Mouse (Mus musculus): ENCODE data around the gene Olfr812.
"Not testable (repeated sequence)": the region's sequence is repeated elsewhere in the genome, so short reads cannot be mapped to it uniquely, and the experiment has no call there.

The Olfr812 gene

DNA sequence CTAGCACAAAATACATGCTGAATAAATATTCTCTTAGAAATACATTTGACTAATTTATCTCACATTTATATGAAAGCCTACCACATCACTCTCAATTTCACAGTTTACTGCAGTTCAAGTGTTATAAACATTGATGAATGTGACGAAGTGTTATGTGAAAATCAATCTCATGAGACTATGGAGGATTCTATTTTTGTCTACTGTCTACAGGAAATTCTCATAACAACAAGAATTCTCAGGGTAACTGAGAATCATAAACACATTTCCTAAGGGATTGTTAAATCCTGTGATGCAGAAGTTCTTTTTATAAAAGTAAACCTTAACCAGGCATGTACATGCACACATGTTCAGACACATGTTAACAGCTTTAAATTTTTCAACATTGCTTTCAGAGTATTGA lies at the start of gene Olfr812:
Gene Olfr812, minus strand, starts transcription at position 101 of the 400 bp plus-strand sequence.
- DNase-seq (ENCODE audit: low spot score): no peak

- no peak for DNase-seq (ENCODE audit: low spot score)
Observed at GRCm38 (mm10) chr10:129885934-129886333, 40.0 kb upstream of the Olfr812 start.

GRCm38 (mm10) chr10:129885496-129885895 lies 39.6 kb upstream of the Olfr812 start:
- DNase-seq (ENCODE audit: low spot score): not testable (repeated sequence)

DNA sequence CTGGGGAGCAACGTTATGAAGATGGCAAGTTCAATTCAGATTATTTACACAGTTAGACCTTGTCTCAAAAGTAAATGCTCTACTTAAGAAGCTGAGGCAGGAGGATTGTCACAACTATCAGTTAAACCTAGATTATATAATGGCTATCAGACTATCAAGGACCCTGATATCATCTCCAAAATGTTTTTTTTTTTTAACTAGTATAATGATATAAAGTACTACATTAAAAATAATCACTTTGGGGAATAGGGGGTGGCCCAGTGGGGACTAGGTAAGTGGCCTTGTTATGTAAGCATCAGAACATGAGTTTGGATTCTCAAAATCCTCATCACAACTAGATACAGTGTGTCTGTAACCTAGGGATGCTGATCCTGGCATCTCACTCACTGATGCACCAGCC lies 33.9 kb upstream of the Olfr812 start, which contains the start of gene Olfr814:
Gene Olfr814, minus strand, starts transcription at position 101 of the 400 bp plus-strand sequence.
- DNase-seq (ENCODE audit: low spot score): not testable (repeated sequence)

DNA sequence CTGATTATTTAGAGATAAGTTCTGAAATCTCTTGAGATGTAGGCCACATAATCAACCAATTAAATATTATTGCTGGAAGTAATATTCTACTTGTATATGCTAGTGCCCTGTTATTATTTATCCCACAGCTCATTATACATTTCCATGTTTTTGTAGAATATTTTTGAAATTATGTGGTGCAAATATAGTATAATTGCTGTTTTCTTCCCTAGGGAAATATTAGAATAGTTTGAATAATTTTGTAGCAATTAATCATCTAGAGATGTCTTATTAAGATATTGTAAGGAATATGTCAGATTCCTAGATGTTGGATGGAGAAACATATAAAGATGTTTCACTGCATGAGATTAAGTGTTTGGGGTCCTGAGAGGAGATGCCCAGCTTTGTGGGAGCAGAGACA lies 9.2 kb upstream of the Olfr812 start, which contains the start of gene Olfr813:
Gene Olfr813, plus strand, starts transcription at position 301 of the 400 bp plus-strand sequence.
- no peak for DNase-seq (ENCODE audit: low spot score)

- no peak for DNase-seq (ENCODE audit: low spot score)
Observed at GRCm38 (mm10) chr10:129847343-129847742, 1.4 kb upstream of the Olfr812 start.

DNA sequence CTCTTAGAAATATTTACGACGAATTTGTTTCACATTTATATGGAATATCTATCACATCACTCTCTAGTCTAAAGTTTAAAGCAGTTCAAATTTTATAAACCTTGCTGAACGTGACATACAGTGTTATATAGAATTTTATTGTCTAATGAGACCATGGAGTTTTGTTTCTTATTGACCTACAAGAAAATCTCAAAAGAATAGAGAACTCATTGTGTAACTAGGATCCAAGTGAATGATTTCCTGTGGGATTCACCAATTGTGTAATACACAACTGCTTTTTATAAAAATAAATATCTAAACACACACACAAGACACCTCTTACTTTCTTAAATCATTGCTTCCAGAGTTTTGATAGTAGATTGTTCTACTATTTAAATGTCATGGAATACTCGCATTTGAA lies 41.6 kb downstream of the Olfr812 start, which contains the start of gene Olfr811:
Gene Olfr811, minus strand, starts transcription at position 101 of the 400 bp plus-strand sequence.
- DNase-seq (ENCODE audit: low spot score): no peak

DNA sequence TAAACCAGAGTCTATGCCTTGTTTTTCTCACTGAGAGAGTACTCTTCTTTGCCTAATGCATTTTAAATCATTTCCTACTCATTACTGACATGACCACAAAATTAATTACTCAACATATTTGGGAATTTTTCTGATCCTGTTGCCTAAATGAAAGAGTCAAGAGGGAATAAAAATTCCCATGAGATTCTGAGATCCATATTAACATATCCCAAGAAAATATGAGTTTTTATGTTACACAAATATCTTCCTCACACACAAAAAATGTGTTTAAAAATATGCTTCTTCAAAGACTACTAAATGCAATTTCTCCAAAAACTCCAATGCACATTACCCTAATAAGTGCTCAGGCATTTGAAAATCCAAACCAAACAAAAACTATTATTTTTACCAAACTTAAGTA lies 51.1 kb downstream of the Olfr812 start, which contains the start of gene Olfr810:
Gene Olfr810, minus strand, starts transcription at position 101 of the 400 bp plus-strand sequence.
- DNase-seq (ENCODE audit: low spot score): no peak
